Mouse (Mus musculus) adipocyte (in vitro differentiated cells): Measurements from ENCODE around the gene St3gal4.
"Not testable (repeated sequence)": the region's sequence is repeated elsewhere in the genome, so short reads cannot be mapped to it uniquely, and the experiment has no call there.

ENCODE experiments used
- DNase-seq: peaks from one replicate; pipeline ENCODE4 v3.0.0-alpha.2; 2016; ENCODE audit warnings: low spot score

The St3gal4 gene

DNA sequence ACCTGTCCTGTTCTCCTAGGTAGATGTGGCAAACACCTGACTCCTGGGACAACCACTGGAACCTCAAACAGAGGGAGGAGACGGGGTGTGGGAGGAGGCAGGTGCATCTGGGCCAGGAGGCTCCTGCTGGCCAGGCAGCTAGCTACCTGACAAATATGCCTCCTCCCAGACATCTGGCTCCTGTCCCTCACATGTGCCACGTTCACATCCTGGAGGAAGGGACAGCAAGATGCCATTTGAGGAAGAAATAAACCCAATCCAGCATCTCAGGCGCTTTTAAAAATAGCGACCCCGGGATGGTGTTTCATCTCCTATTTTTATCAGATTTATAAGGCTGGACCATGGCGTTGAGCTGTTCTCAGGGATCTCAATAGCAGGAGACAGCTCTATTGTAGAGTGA, at the start of gene St3gal4:
Gene St3gal4, minus strand, starts transcription at position 101 of the 400 bp plus-strand sequence.
- no peak for DNase-seq

DNA sequence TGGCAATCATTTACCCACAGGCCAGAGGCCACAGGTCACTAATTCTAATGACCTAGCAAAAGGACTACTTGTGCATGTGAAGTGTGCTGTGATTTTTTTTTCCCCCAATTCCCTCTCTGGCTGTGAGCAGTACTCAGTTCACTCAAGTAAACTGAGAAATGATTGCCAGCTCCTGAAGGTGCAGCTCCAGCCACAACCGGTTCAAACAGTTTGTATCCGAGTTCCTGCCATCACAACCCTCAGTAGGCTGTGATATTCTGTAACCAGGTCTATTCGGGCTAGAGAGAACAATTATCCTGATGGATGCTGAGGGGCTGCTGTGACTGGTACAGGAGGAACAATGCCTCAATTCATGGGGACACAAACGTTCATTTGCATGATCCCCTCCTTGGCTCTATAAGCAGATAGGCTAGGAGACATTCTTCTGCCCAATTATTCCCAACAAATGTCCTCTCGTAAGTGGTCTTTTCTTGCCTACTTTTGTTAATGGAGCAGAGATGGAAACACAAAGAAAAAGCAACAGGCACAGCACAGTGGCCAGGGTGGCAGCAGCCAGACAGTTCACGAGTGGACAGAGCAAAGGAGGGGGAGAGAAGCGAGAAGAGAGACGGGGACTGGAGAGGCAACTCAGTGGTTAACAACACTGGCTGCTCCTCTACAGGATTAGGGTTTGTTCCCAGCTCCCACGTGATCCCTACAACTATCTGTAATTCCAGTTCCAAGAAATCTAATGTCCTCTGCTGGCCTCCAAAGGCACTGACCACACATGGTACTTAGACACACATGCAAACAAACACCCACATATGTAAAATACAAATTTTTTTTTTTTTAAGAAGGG, 47.9 kb upstream of the St3gal4 start:
- peak; percentile 32 for DNase-seq

DNA sequence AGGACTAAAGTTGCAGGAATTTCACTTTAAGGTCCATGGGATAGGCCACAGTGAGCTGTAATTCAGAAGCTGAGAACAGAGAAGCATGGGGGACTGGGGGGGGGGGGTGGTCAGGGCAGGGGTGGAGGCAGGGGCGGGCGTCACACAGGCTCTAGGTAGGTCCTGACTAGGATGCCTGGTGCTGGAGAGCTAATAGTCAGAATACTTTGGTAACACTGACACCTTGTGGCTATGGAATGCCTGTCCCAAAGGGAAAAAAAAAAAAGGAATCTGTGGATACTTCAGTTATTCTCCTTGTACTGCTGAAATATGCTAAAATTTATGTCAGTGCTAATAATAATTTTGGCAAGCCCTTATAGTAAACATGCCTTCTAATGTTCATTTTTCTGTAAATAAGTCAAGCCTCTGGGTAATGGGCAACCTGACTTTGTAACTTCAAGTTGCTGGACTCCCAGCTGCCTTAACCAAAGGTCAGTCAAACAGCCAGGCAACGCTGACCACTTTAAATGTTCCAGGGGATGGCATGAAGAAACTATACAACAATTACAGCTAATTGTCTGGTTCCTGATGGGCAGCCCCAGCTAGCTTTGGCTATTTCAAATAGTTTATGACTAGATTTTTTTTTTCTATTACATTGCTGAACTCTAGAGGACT, 47.2 kb upstream of the St3gal4 start:
- peak; percentile 76 for DNase-seq

DNA sequence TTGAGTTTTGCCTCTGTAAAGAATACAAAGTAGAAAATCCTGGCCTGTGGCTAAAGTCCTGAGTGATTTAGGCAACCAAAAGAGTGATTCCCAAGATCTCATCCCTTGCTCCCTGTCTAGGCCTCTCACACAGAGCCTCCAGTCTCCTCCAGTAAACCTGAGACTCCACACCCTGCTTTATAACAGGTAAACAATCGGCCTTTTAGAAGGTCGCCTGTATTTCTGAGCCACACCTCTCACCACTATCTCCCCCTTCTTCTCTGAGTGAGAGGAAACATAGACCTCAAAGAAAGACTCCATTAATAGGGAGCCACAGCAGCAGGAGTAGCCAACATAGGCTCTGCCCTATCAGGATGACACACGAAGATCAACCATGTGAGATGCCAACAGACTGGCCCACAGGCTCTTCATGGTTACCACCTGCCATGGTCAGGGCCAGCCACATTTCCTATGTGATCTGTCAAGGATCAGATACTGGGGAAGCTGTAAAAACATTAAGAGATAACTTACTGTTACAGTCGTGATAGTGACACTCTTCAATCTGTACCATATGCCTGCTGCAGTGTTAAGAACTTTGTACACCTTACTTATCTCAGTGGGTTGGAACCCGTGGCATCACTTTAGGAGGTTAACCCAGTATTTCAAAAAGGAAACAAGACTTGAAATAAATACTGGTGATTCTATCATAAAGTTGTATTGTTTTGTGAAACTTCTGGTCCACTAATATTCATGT, 45.2 kb upstream of the St3gal4 start:
- no peak for DNase-seq

DNA sequence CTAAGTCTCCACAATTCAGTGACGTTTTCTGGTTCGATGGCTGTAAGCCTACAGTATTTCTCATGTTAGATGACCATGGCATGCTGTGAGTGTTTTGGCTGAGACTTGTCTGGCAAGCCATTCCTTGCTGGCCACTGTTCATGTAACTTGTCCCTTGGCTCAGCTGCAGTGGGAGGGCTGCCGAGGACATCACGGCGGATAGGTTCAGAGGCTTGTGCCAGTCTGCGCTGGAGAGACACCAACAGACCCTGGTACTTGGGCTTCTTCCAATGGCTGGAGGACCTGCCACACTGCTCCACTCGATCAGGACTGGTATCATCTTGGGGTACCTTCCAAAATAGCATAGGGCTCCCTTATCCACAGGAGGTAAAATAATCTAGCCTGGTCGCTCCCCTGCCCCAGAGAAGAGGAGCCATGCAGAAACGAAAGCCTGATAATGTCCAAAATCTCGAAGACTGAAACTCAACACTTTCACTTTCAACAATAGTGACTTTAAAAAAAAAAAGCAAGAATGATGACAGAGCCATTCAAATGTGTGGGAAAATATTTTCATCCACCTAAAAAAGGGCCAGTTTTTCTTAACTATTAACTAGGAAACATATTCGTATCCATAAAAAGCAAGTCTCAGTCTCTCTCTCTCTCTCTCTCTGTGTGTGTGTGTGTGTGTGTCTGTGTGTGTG, 44.1 kb upstream of the St3gal4 start:
- DNase-seq = peak; percentile 64

DNA sequence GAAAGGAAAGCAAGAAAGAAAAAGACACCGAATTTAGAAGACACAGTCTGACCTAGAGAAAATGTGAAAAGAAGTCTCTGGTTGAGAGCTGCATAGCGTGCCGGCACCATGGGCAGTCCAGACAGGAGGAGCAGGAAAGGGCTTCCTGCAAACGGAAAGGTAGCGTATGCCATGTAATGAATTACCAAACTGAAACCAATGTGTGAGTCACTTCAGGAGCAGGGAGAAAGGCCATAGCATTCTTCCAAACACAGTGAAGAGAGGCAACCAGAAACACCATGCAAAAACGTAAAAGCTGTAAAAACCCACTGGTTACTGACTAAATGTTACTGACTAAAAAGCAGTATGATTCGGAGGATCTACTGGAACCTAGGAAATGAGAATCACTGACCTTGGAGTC, 42.7 kb upstream of the St3gal4 start:
- no peak for DNase-seq

DNA sequence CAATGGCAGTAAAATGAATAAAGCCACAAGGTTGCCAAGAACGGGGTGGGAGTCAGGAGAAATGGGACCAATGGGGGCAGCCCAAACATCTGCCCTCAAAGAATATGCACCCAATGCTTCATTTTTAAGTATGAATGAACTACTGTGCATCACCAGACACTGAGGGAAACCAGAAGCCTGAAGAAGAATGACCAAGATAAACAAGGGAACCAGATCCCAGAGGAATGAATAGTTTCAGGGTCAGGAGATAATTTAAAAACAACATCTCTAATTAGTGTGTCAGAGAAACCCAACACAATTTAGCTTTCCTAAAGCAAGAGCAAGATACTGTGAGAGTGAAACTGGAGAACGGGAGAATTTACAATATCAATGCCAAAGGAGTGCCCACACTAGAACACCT, 41.6 kb upstream of the St3gal4 start:
- no peak for DNase-seq

DNA sequence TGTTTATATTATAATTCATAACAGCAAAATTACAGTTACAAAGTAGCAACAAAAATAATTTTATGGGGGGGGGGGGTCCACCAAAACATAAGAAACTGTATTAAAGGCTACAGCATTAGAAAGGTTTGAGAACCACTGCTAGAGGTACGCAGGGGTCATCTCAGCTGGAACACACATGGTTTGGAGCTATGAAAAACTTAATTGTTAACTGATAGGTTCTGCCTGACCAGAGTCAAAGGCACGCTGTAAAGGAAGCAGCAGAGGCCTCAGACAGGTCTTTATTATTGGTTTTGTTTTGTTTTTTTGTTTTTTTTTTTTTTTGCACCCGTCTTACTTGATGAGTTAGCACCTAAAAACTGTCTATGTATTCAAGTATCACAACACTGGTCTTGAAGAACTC, 39.4 kb upstream of the St3gal4 start:
- no peak for DNase-seq

DNA sequence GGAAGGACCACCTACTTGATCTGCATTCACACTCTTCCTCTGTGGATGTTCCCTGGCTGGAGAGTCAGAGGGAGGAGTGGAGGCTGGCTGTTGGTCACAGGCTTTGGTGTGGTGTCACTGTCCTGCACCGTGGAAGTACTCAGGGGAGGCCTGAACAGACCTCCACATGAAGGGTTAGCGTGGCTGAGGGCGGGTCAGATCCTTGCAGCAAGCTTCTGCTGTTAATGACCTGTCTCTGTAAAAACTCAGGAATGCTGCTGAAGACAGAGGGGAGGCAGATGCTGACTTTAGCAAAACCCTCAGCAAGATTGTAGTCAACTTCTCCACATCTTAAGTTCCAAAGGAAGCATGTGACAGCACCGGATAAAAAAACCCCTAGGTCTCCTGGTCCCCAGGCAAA, 37.8 kb upstream of the St3gal4 start:
- no peak for DNase-seq

DNA sequence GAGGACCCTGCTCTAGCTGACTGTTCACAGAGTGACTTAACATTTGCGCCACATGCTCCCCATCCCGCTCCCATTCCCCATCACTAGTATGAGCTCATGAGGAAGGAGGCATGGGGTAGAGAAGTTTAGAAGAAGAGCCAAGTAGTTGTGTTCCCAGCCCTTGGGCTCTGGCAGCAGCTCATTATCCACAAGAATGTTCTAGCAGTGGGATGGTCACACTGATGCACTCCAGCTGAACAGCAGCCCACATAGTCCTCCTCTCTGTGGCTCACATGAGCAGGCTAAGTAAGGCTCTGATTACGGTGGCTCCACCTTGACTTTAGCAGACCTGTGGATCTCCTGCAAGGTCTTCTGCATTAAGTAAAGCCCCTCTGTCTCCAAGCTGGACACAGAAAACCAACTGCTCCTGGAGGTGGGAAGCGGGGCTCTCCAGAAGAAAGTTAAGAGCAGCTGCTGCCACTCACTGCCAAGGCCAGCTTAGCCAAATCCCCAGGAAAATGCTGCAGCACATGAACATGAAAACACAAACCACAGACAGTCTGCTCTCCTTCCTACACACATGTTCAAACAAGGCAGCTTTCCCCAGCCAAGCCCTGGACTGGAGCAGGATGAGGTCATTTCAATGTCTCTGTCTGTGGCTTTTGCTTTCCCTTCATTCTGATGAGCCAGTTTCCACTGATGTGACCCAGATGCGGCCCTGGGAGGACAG, 37.1 kb upstream of the St3gal4 start:
- peak; percentile 18 for DNase-seq

DNA sequence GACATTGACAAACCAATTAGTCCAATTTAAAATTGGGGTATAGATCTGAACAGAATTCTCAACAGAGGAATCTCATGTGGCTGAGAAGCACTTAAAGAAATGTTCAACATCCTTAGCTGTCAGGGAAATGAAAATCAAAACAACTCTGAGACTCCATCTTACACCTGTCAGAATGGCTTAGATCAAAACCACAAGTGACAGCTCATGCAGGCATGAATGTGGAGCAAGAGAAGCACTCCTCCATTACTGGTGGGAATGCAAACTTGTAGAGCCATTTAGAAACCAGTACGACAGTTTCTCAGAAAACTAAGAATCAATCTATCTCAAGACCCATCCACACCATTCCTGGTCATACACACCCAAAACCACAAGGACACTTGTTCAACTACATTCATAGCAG, 33.9 kb upstream of the St3gal4 start:
- DNase-seq = no peak

DNA sequence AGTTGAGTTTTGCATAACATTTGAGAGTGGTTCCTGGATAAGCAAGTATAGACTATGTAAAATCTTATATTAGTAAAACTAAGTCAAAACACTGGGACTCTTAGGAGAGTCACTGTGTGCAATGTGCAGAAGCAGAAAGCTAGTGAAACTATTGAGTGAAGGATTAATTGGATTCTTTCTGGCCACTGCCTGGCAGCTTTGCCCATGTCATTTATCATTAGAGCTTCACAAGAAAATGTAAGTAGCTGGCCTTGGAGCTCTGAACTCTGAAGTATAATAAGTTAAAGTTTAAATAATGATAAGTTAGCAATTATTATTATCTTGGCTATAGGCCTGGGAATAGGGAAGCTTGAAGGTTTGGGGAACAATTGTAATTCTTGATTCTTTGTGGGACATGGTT, 29.8 kb upstream of the St3gal4 start:
- not testable (repeated sequence) for DNase-seq

DNA sequence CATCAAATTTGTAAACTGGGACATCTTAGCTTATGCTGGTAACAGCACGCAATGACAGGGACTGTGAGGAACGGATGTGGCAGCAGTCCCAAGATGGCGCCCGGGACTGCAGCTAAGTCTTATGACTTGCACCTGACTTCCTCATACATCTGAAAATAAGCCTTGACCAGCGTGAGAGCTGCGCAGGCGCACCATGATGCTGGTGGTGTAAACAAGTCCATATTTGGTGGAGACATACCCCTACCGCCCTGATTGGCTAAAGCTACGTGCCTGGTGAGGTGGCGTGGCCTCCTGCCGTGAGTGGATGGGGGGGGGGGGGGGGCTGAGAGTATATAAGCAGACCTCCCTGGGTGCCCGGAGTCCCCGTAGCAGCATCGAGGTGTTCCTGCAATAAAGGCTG, 28.2 kb upstream of the St3gal4 start:
- not testable (repeated sequence) for DNase-seq

DNA sequence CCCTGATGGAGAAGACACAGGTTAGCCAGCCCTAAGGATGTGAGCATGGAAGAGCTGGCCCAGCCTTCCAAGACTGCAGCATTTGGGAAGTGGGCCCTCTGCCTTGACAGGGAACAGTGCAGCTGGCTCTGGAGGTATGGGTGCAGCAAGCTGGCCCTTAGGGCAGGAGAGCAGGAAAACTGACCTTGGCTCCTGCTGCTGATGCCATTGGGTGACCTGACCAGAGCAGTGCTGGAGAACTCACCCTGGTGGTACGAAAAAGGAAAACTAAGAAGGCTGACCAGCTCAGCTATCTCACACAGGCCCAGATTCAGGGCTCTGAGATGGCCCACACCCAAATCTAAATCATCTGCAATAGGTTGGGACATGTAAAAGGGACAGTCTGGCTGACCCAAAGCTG, 26.8 kb upstream of the St3gal4 start:
- DNase-seq = no peak

DNA sequence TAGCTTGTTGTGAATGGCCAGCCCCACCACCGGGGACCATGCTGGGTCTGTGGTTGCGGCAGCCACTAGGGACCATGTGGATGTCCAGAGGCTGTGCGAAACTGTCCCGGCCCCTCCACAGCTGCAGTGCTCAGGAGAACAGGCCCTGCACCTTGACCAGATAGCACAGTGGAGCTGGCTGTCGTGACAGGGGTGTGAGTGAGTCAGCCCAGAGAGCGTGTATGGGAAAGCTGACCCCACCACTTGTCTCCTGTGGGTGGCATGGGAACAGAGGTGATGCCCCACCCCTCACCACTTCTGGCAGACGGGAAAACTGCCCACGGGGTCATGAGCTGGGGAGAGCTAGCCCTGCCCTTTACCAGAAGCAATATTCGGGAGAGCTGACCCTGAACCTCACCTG, 26.1 kb upstream of the St3gal4 start:
- no peak for DNase-seq

DNA sequence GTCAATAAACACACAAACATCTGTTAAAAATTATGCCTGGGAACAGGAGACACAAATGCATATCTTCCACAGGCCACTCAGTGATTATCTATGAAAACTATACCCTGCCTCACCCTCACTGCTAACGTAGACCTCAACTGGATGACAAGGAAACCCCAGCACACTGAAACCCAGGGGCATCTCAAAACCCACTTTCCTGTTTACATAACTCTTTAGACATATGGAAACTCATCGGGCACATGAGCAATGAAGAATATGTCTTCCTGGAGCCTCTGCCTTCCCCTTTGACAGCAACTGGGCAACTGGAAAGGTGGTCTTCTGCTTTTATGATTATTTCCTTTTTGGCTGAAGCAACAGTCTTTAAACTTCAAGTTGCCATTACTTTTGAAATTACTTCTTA, 23.2 kb upstream of the St3gal4 start:
- no peak for DNase-seq

DNA sequence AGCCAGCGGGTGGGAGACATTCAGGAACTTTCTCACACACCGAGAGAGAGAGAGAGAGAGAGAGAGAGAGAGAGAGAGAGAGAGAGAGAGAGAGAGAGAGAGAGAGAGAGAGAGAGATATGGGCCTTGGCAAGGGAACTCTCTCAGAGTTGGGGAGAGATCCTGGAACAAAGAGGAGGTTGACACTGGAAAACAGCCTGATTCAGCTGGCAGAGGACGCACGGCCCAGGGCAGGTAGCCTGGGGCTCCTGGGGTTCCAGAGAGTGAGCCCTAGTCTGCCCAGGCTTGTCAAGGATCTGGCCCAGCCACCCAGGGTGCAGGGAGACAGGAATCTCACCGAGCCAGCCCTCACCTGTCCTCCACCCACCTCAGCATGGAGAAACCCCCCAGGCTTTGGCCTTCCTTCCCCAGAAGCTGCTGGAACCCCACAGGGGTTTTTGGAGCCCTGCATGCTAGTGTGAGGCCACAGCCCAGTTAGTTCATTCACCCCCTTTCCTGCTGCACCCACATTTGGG, 20.2 kb upstream of the St3gal4 start:
- no peak for DNase-seq

DNA sequence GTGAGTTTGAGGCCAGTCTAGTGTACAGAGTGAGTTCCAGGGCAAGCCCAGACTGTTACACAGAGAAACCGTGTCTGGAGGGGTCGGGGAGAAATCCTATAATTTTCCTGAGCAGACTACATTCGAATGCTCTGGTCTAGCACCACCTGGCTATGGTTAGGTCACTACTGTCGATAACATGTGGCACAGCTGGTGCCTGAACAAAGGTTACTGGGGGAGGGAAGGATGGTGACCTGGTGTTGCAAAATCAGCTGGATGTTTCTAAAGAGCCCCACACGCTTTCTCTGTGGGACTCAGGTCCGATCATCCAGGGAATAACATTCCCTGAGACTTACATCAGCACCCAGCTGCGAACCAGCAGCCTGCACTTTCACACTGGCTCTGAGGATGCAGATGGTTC, 19.0 kb upstream of the St3gal4 start:
- peak; percentile 60 for DNase-seq

DNA sequence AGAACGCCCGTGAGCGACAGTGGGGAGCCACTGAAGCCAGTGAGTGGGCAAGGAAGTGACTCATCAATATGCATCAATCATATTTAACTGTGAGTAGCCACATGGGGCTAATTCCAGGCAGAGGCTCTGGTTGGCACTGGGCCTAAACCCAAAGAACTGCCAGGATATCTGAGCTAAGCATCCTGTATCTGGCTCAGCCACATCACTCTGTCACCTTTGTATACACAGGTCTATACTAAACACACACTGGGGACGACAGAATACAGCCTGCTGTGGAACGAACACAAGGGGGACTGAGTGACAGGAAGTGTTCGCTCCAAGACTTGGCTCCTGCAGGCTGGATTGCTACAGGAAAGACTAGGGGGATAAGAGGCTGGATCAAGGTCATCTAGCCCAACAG, 16.5 kb upstream of the St3gal4 start:
- DNase-seq = no peak

DNA sequence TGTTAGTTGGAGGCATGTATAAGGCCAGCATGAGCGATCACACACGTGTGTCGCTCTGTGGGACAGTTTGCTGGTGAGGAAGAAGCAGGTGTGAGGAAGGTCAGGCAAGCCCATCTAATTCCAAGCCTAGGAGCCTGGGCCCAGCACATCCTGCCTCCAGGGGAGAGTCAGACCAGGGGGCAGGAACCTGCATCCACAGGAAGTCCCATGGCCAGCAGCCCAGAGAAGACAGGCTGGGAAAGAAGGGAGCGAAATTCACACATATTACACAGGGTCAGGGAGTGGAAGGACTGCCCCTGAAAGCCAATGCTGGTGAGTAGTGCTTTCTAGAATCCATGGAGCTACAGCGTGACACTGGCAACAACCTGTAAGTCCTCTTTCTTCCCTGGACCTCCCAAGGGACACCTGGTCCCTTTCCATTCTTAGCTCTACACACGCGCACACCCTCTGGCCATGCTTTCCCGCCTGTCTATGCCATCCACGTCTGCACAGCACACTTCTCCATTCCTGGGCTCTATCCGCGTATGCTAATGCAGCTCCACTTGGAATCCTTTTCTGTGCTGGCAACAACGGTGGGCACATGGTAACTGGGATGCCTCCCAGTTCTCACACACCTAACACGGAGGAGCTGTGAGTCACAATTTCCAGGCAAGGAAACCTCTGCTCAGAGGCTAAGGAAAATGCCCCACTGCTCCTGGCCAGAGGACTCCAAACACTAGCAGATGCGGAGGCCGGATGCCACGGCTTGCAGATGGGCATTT, 12.7 kb upstream of the St3gal4 start:
- no peak for DNase-seq

DNA sequence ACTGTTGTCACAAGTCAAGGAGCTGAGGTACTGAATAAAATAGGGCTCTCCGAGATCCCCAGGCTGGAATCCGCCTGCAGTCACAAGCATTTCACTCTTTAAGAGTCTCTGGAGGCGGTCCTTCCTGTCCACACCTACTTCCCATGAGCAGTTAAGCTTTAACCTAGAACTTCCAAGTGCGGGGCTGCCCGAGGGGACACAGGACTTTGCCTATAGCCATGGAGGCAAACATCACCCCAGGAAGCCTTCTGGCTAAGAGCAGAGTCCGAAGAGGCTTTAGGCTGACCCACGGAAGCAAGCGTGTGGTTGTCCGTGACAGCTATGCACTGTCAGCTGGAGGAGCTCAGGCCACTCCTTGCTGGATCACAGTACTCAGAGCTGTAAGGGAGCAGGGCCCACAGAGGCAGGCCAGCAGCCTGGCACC, 9.9 kb upstream of the St3gal4 start:
- no peak for DNase-seq
